Mouse (Mus musculus) brown adipose tissue, adult 24 weeks (tissue): ENCODE data around the gene Dab1. TPM values are rescaled to one million over a fixed set of nuclear protein-coding genes. Genes with fewer than 3 reads are reported as not detected.

ENCODE experiments used
- H3K27ac ChIP-seq: fragments of 200-500 bp; replicated peaks from 2 replicates; pipeline ENCODE4 v1.5.1; 2012; ENCODE audit warnings: low read depth, mild to moderate bottlenecking, low read length
- H3K4me1 ChIP-seq: fragments of 200-500 bp; 2 replicates; pipeline ENCODE4 v1.6.1; 2012; ENCODE audit warnings: low read length, mixed read lengths; ENCODE audit not compliant: control insufficient read depth, insufficient read depth, insufficient read length
- H3K4me3 ChIP-seq: fragments of 200-500 bp; 2 replicates; pipeline ENCODE4 v1.5.1; 2012; ENCODE audit warnings: low read depth, mild to moderate bottlenecking, low read length, moderate library complexity; ENCODE audit not compliant: insufficient read depth
- polyA plus RNA-seq: library from polyadenylated mRNA; stranded (reverse); fragments of >200 nt; gene quantifications from 2 replicates; pipeline ENCODE4 v1.2.4, GENCODE M21; 2012; ENCODE audit not compliant: missing spikeins, insufficient read depth, insufficient read length

Dab1 gene
- polyA plus RNA-seq, 1 experiment = not detected

GRCm38 (mm10) chr4:104218765-104219164 lies 599.6 kb downstream of the Dab1 start:
- H3K4me3 ChIP-seq = no peak overlapping the region
- H3K27ac ChIP-seq = no peak overlapping the region
- no peaks in the 10 kb centered on the region for H3K4me1 ChIP-seq

GRCm38 (mm10) chr4:104220099-104220498 lies 600.9 kb downstream of the Dab1 start:
- no peak overlapping the region for H3K4me3 ChIP-seq
- H3K27ac ChIP-seq = no peak overlapping the region
- H3K4me1 ChIP-seq = no peaks in the 10 kb centered on the region

- H3K4me3 ChIP-seq = no peak overlapping the region
Measured at GRCm38 (mm10) chr4:104229296-104229695, 610.1 kb downstream of the Dab1 start.

GRCm38 (mm10) chr4:104246506-104246905 lies 627.3 kb downstream of the Dab1 start:
- H3K27ac ChIP-seq = no peak overlapping the region
- no peak overlapping the region for H3K4me3 ChIP-seq
- H3K4me1 ChIP-seq = no peaks in the 10 kb centered on the region

More at GRCm38 (mm10) chr4:104229296-104229695, 610.1 kb downstream of the Dab1 start:
- Histone ChIP-seq H3K27ac (no peak overlapping the region), H3K4me1 (no peaks in the 10 kb centered on the region)

- Histone ChIP-seq H3K4me1 (no peaks in the 10 kb centered on the region), H3K4me3 (no peak overlapping the region), H3K27ac (no peak overlapping the region)
Measured at GRCm38 (mm10) chr4:104249462-104249861, 630.3 kb downstream of the Dab1 start.

GRCm38 (mm10) chr4:104257776-104258175 lies 638.6 kb downstream of the Dab1 start:
- H3K4me3 ChIP-seq = no peak overlapping the region

GRCm38 (mm10) chr4:104269422-104270172 lies 650.4 kb downstream of the Dab1 start:
- Histone ChIP-seq H3K4me1 (no peaks in the 10 kb centered on the region), H3K4me3 (no peak overlapping the region), H3K27ac (no peak overlapping the region)

More at GRCm38 (mm10) chr4:104257776-104258175, 638.6 kb downstream of the Dab1 start:
- Histone ChIP-seq H3K4me1 (no peaks in the 10 kb centered on the region), H3K27ac (no peak overlapping the region)

- Histone ChIP-seq H3K4me1 (no peaks in the 10 kb centered on the region), H3K27ac (no peak overlapping the region), H3K4me3 (no peak overlapping the region)
Measured at GRCm38 (mm10) chr4:104270173-104270557, 651.0 kb downstream of the Dab1 start.

GRCm38 (mm10) chr4:104275260-104275659 lies 656.1 kb downstream of the Dab1 start:
- H3K4me3 ChIP-seq = no peak overlapping the region
- no peak overlapping the region for H3K27ac ChIP-seq
- H3K4me1 ChIP-seq = no peaks in the 10 kb centered on the region

GRCm38 (mm10) chr4:104276916-104277315 lies 657.8 kb downstream of the Dab1 start:
- Histone ChIP-seq H3K27ac (no peak overlapping the region), H3K4me1 (no peaks in the 10 kb centered on the region), H3K4me3 (no peak overlapping the region)

- Histone ChIP-seq H3K4me1 (no peaks in the 10 kb centered on the region), H3K4me3 (no peak overlapping the region), H3K27ac (no peak overlapping the region)
Measured at GRCm38 (mm10) chr4:104281518-104281917, 662.4 kb downstream of the Dab1 start.

- H3K4me3 ChIP-seq = no peak overlapping the region
- H3K4me1 ChIP-seq = no peaks in the 10 kb centered on the region
- H3K27ac ChIP-seq = no peak overlapping the region
Measured at GRCm38 (mm10) chr4:104283906-104284305, 664.7 kb downstream of the Dab1 start.

- Histone ChIP-seq H3K27ac (no peak overlapping the region), H3K4me3 (no peak overlapping the region), H3K4me1 (no peaks in the 10 kb centered on the region)
Measured at GRCm38 (mm10) chr4:104288401-104288800, 669.2 kb downstream of the Dab1 start.

GRCm38 (mm10) chr4:104301764-104302163 lies 682.6 kb downstream of the Dab1 start:
- Histone ChIP-seq H3K4me1 (no peaks in the 10 kb centered on the region), H3K27ac (no peak overlapping the region), H3K4me3 (no peak overlapping the region)

GRCm38 (mm10) chr4:104302996-104303652 lies 684.0 kb downstream of the Dab1 start:
- Histone ChIP-seq H3K4me3 (no peak overlapping the region), H3K27ac (no peak overlapping the region), H3K4me1 (no peaks in the 10 kb centered on the region)

- Histone ChIP-seq H3K4me3 (no peak overlapping the region), H3K4me1 (no peaks in the 10 kb centered on the region), H3K27ac (no peak overlapping the region)
Measured at GRCm38 (mm10) chr4:104307781-104308180, 688.6 kb downstream of the Dab1 start.
